Mouse (Mus musculus): ENCODE results near the gene Zfp131. TPM values are rescaled to one million over a fixed set of nuclear protein-coding genes. Genes with fewer than 3 reads are reported as not detected.

Gene Zfp131
- polyA plus RNA-seq, 1 experiment from 2014 or later: 18.2 TPM

DNA sequence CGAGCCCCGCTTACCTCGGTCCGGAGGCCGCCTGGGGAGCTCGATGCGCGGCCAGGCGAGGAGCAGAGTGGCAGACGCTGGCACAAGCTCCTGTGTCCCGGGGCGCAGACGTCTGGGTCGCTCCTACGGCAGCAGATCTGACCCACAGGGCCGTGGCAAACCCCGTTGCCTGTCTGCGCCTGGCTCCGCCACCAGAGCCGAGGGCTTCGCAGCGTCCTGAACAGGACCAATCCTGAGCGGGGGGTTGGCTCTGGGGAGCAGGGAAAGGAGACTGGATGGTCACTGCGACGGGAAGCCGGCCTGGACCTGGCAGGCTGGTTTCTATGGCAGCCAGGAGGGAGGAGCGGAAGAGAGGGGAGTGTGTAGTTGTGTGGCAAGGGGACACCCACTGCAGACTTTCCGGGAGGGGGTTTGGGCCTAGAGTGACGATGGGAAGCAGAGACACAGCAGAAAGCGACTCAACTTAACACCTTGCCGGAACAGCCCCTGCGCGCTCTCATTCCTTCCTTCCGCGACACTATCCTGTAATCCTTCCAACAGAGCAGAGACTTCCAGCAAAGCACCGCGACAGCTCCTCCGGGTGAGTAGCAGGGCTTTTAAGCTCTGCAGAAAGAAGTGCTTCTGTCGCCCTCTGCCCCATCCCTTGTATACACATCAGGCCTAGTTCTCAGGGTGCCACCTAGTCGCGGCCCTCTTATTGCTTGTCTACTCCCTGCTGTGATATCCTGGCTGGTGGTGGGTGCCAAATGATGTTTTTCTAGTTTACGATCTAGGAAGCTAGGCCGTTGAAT is 34.8 kb downstream of the Zfp131 start, which contains the start of gene Nim1k:
Gene Nim1k, minus strand, starts transcription at position 202 of the 791 bp plus-strand sequence.
- TF ChIP-seq EP300 (optimal IDR thresholded peaks at IDR 0.05) (no peak), CTCF (IDR thresholded peaks at IDR 0.05; ENCODE audit: low read depth) (0 out of 2 replicates have a peak, but pooled peaks have one; percentile 8)
- Histone ChIP-seq H3K36me3 (ENCODE audit: control insufficient read depth, insufficient read depth, low read length) (no peaks in the 10 kb centered on the region), H3K4me1 (replicated peaks; ENCODE audit: control insufficient read depth, insufficient read depth) (no peaks in the 10 kb centered on the region; the same call in 1 of the 2 replicates), H3K9ac (ENCODE audit: low read length) (peak within 1 kb of the TSS; percentile 69), H3K4me3 (ENCODE audit: low read depth, low read length) (peak within 1 kb of the TSS; percentile 52), H3K27ac (replicated peaks) (peak within 1 kb of the TSS; percentile 67), H3K4me2 (replicated peaks; ENCODE audit: low read depth) (peak within 1 kb of the TSS; percentile 92), H3K27me3 (ENCODE audit: control insufficient read depth, insufficient read depth, low read length) (no peaks in the 10 kb centered on the region), H3K9me3 (ENCODE audit: control insufficient read depth, low read length) (no peaks in the 10 kb centered on the region)
- 2% methylated on average over 43 of the region's 43 CpGs for WGBS
- DNase-seq (ENCODE audit: low spot score) (peak; percentile 77), ATAC-seq (ENCODE audit: low FRiP score, low TSS enrichment) (peak; percentile 94)

DNA sequence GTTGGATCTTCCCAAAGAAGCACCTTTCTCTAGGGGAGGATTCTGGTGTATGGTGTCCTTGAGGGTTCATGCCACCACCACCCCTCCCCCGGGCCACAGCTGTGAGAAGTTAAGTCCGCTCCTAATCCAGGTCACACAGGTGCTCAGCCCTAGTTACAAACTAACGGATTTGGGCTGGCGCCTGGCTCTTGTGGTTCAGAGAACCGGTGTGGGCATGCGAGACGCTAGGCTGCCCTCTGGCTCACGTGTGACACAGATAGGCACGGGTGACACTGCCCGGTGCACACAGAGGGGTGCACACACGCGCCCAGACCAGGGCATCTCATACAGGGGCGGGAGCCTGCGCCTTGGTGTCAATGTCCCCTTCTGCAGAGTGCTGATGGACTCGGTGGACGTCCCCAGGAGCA is 35.5 kb downstream of the Zfp131 start:
- H3K4me2 ChIP-seq (replicated peaks; ENCODE audit: low read depth): peak overlapping the region; percentile 92
- no peaks in the 10 kb centered on the region for H3K36me3 ChIP-seq (ENCODE audit: control insufficient read depth, insufficient read depth, low read length)
- H3K9me3 ChIP-seq (ENCODE audit: control insufficient read depth, low read length): no peaks in the 10 kb centered on the region
- peak overlapping the region; percentile 52 for H3K4me3 ChIP-seq (ENCODE audit: low read depth, low read length)
- no peak for TF ChIP-seq CTCF (IDR thresholded peaks at IDR 0.05; ENCODE audit: low read depth)
- TF ChIP-seq EP300 (optimal IDR thresholded peaks at IDR 0.05): no peak
- H3K4me1 ChIP-seq (replicated peaks; ENCODE audit: control insufficient read depth, insufficient read depth): no peaks in the 10 kb centered on the region; the same call in 1 of the 2 replicates
- H3K27ac ChIP-seq (replicated peaks): peak overlapping the region; percentile 67
- no peaks in the 10 kb centered on the region for H3K27me3 ChIP-seq (ENCODE audit: control insufficient read depth, insufficient read depth, low read length)
- ATAC-seq (ENCODE audit: low FRiP score, low TSS enrichment) (peak; percentile 44; the same call in 1 of the 2 replicates), DNase-seq (ENCODE audit: low spot score) (peak; percentile 19)
- 2% methylated on average over 16 of the region's 16 CpGs for WGBS
- peak overlapping the region; percentile 69 for H3K9ac ChIP-seq (ENCODE audit: low read length)

DNA sequence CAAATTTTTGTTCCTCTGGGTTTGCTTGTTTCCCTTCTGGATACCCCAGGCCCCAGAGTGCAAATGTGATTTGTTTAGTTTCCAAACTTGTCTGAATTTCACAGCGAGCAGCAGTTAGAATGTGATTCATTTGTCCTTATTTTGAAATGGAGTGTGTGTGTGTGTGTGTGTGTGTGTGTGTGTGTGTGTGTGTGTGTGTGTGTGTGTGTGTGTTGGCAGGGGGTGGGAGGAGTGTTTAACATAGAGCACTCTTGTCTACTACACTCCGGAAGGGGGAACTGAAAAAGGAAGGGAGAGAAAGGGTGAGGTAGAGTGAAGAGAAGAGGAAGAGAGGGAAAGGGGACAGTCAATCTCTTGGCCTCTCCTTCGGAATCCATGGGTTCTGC is 36.1 kb downstream of the Zfp131 start:
- Histone ChIP-seq H3K4me2 (replicated peaks; ENCODE audit: low read depth) (peak overlapping the region; percentile 92), H3K4me3 (ENCODE audit: low read depth, low read length) (no peak overlapping the region), H3K9ac (ENCODE audit: low read length) (no peak overlapping the region), H3K4me1 (replicated peaks; ENCODE audit: control insufficient read depth, insufficient read depth) (no peaks in the 10 kb centered on the region; the same call in 1 of the 2 replicates), H3K9me3 (ENCODE audit: control insufficient read depth, low read length) (no peaks in the 10 kb centered on the region), H3K27ac (replicated peaks) (no peak overlapping the region), H3K36me3 (ENCODE audit: control insufficient read depth, insufficient read depth, low read length) (no peaks in the 10 kb centered on the region), H3K27me3 (ENCODE audit: control insufficient read depth, insufficient read depth, low read length) (no peaks in the 10 kb centered on the region)
- 41% methylated on average over 3 of the region's 3 CpGs for WGBS
- TF ChIP-seq EP300 (optimal IDR thresholded peaks at IDR 0.05): no peak
- no peak for TF ChIP-seq CTCF (IDR thresholded peaks at IDR 0.05; ENCODE audit: low read depth)
- DNase-seq (ENCODE audit: low spot score) (no peak), ATAC-seq (ENCODE audit: low FRiP score, low TSS enrichment) (no peak)

DNA sequence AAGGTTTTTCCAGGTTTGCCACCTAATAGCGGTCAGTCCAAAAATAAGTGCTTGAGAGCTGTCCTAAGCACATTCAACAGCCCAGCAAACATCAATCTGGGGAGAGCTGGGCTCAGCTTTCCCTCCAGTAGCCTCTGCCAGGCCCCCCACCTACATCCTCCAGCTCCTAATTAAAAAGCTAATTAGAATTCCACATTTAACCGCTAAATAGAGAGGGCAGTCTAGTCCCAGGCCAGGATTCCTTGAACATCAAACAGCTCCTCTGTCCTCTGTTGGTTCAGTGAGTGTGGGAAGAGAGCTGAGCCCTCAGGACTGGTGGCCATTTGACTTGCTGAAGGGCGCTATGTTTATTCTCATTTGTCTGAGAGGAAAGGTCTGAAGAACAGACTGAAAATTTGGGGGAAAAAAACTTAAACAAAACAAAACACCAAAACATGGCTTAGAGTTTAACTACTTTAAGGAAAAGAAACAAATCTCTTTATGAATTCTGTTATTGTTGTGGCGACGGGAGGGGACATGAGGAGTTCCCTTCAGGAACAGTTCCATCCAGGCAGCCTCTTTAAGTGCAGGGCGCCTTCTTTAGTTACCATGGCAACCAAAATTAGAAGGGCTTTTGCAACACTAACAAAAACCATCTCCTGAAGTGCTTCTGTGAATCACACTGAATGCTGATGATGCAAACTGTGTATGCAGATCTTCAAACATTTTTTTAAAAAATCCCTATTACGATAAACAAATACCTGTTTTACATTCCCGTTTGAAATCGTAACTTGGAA is 36.6 kb downstream of the Zfp131 start:
- no peak overlapping the region for H3K4me3 ChIP-seq (ENCODE audit: low read depth, low read length)
- no peak for DNase-seq (ENCODE audit: low spot score)
- no peak overlapping the region for H3K27ac ChIP-seq (replicated peaks)
- no peak for TF ChIP-seq CTCF (IDR thresholded peaks at IDR 0.05; ENCODE audit: low read depth)
- no peak for TF ChIP-seq EP300 (optimal IDR thresholded peaks at IDR 0.05)
- WGBS: 65% methylated on average over 9 of the region's 9 CpGs
- no peaks in the 10 kb centered on the region for H3K27me3 ChIP-seq (ENCODE audit: control insufficient read depth, insufficient read depth, low read length)
- no peaks in the 10 kb centered on the region; the same call in 1 of the 2 replicates for H3K4me1 ChIP-seq (replicated peaks; ENCODE audit: control insufficient read depth, insufficient read depth)
- no peak overlapping the region for H3K9ac ChIP-seq (ENCODE audit: low read length)
- ATAC-seq (ENCODE audit: low FRiP score, low TSS enrichment): no peak
- H3K9me3 ChIP-seq (ENCODE audit: control insufficient read depth, low read length): no peaks in the 10 kb centered on the region
- H3K36me3 ChIP-seq (ENCODE audit: control insufficient read depth, insufficient read depth, low read length): no peaks in the 10 kb centered on the region
- no peak overlapping the region for H3K4me2 ChIP-seq (replicated peaks; ENCODE audit: low read depth)

DNA sequence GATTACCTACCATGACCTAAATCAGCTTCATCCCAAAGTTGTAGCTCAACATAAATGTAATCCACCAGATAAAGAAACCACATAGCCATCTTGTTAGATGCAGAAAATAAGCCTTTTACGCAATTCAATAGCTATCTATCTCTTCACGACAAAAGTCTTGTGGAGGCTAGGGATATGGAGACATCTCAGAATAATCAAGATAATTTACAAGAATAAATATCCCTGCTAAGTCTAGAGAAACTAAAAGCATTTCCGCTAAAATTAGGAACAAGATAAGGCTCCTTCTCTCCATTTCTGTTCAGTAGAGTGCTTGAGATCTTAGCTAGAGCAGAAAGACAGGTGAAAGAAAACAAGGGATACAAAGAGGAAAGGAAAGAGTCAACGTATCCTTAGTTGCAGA is 43.8 kb downstream of the Zfp131 start:
- no peaks in the 10 kb centered on the region for H3K9me3 ChIP-seq (ENCODE audit: control insufficient read depth, low read length)
- no peak overlapping the region for H3K27ac ChIP-seq (replicated peaks)
- TF ChIP-seq CTCF (IDR thresholded peaks at IDR 0.05; ENCODE audit: low read depth) (no peak), EP300 (optimal IDR thresholded peaks at IDR 0.05) (no peak)
- no peak overlapping the region for H3K9ac ChIP-seq (ENCODE audit: low read length)
- H3K36me3 ChIP-seq (ENCODE audit: control insufficient read depth, insufficient read depth, low read length): no peaks in the 10 kb centered on the region
- H3K4me3 ChIP-seq (ENCODE audit: low read depth, low read length): no peak overlapping the region
- H3K27me3 ChIP-seq (ENCODE audit: control insufficient read depth, insufficient read depth, low read length): no peaks in the 10 kb centered on the region
- DNase-seq (ENCODE audit: low spot score) (no peak), ATAC-seq (ENCODE audit: low FRiP score, low TSS enrichment) (no peak)
- H3K4me2 ChIP-seq (replicated peaks; ENCODE audit: low read depth): no peak overlapping the region
- H3K4me1 ChIP-seq (replicated peaks; ENCODE audit: control insufficient read depth, insufficient read depth): no peaks in the 10 kb centered on the region
- WGBS: 81% methylated on average over 4 of the region's 4 CpGs

All from stomach, postnatal 0 days (tissue).